Mouse (Mus musculus): Measurements from ENCODE around the gene Snapc3.

Gene Snapc3

GRCm38 (mm10) chr4:83417160-83417819 is at the start of gene Snapc3:
Gene Snapc3 (plus strand): TSS chr4:83417724.
- peak; percentile 91 for DNase-seq (ENCODE audit: low read depth)

GRCm38 (mm10) chr4:83373381-83373780 is 44.1 kb upstream of the Snapc3 start:
- no peak for DNase-seq (ENCODE audit: low read depth)

DNA sequence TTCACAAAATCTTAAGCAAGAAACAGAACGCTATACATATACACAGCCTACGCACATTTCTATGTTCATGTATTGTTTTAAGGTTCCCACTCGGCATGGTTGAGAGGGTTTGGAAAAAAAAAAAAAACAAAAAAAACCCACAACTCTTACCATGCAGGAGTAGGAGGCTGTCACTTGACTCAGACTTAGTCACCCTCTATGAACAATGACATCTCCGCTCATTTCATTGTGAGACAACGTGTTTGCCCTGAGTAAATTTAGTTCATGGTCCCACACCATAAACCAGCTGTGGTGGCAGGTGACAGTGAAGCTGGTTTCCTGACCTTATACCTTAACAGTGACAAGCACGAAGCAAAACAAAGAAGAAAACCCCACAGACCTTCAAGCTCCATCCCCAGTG is 41.9 kb upstream of the Snapc3 start:
- DNase-seq (ENCODE audit: low read depth), result no peak

DNA sequence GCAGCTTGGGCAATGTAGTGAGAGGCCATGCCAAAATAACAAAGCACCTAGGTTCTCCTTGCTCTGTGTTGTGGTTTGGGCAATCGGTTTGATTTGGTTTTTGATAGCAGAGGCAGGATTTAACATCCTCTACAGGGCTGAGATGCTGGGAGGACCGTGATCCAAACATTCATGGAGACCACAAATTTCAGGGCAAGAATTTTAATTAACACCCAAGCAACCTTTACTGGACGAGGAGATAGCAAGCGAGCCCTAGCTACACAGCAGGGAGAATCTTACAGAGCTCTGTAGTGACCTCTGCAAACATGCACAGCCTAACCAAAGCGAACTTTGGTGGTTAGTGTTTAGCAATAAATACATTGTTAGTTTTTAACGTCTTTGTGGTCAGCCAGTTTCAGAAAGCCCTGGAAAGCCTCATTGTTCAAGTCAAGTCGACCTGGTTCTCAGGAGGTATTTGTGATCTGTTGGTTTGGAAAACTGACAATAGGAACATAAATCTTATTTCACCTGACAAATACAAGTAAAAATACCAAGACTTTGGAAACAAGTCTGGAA is 41.0 kb upstream of the Snapc3 start:
- DNase-seq (ENCODE audit: low read depth), result no peak

GRCm38 (mm10) chr4:83379036-83379435 is 38.5 kb upstream of the Snapc3 start:
- no peak for DNase-seq (ENCODE audit: low read depth)

DNA sequence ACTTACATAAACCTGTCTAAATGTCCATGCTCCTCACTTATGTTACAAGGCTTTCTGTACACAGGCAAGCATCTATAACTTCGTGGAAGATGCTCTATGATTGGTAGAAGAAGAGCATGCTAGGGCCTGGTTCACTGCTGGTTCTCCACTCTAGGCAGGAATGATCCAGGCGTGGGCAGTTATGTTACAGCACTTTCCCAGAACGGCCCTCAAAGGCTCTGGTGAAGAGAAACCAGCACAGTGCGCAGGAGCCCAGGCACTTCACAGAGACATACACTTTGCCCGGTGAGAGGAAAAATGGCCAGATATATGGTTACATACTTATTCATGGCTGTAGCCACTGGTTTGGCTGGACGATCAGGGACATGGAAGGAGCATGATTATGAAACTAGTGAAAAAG is 37.8 kb upstream of the Snapc3 start:
- no peak for DNase-seq (ENCODE audit: low read depth)

GRCm38 (mm10) chr4:83380266-83380665 is 37.3 kb upstream of the Snapc3 start:
- DNase-seq (ENCODE audit: low read depth), result no peak

DNA sequence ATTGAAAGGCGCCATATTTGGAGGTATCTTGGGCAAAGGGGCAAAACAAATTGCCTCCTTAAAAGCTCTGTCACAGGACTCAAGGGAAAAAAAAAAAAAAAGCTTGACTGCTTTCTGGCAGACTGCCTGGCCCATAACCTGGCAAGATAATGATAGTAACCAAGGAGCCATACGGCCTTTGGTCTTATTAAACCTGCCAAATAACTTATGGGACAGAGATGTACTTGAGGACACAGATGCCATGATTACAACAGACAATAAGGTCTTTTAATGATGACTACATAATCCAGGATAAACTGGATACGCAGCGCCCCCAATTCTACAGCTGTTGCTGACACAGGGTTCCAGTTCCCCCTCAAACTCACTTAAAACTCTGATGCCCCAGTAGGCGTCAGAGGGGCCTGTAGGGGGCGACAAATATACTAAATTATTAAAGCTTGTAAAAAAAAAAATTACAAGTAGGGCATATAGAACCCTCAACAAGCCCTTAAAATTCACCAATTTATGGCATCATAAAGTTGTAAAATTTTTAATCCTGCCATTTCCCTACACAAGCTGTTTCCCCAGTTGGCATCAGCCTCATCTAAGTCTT is 33.5 kb upstream of the Snapc3 start:
- peak; percentile 54 for DNase-seq (ENCODE audit: low read depth)

- no peak for DNase-seq (ENCODE audit: low read depth)
Observed at GRCm38 (mm10) chr4:83385091-83385490, 32.4 kb upstream of the Snapc3 start.

GRCm38 (mm10) chr4:83390551-83390950 is 27.0 kb upstream of the Snapc3 start:
- DNase-seq (ENCODE audit: low read depth), result no peak

DNA sequence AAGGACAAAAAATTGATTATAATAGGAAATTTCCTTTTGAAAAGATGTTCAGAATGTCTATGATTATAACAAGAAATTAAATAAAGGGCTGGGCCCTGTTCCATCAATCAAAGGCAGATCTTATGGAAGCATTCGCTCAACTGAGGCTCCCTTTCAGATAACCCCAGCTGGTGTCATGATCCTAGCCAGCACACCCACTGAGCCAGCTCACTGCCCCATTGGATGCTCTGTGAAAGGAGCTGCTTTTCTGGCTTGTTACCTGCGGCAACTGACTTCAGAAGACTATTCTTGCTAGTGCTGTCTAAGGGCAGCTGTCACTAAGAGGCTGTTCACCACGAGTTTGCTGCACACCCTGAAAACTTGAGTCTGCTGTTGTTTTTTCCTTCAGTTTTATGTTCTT is 25.6 kb upstream of the Snapc3 start:
- no peak for DNase-seq (ENCODE audit: low read depth)

GRCm38 (mm10) chr4:83393733-83394132 is 23.8 kb upstream of the Snapc3 start:
- no peak for DNase-seq (ENCODE audit: low read depth)

- no peak for DNase-seq (ENCODE audit: low read depth)
Observed at GRCm38 (mm10) chr4:83396346-83396745, 21.2 kb upstream of the Snapc3 start.

DNA sequence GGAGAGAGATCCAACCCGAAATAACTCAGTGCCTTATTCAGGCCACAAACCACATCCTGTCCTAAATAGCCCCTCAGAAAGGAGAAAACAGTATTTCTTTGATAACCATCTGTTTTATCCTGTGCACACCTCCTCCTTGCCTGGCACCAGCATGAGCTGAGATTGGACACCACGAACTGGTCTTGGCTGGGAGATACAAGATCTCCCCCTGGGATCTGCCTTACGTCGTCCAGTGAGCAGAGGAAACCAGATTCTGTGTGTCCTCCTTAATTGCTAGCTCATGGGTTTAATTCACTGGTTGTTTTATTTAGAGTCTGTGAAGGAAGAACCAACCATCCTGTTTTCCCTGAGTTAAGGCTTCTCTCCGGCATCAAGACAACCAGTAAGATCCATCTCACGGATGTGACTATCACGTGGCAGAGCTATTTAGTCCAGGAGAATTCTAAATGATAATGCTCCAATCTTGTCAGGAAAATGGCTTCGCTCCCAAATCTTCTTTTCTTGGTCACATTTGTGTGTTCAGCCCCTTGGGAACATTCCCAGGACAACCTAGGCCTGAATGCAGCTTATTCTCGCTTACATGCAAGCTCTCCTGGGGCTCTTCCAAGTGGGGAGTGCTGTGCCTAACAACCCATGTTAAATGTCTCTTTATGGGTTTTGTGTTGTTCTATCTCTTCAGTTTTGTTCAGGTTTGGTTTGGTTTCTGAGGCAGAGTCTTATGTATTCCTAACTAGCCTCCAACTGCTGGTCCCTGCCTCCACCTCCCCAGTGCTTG is 20.3 kb upstream of the Snapc3 start:
- DNase-seq (ENCODE audit: low read depth), result no peak

GRCm38 (mm10) chr4:83398527-83398926 is 19.0 kb upstream of the Snapc3 start:
- DNase-seq (ENCODE audit: low read depth), result peak; percentile 19

DNA sequence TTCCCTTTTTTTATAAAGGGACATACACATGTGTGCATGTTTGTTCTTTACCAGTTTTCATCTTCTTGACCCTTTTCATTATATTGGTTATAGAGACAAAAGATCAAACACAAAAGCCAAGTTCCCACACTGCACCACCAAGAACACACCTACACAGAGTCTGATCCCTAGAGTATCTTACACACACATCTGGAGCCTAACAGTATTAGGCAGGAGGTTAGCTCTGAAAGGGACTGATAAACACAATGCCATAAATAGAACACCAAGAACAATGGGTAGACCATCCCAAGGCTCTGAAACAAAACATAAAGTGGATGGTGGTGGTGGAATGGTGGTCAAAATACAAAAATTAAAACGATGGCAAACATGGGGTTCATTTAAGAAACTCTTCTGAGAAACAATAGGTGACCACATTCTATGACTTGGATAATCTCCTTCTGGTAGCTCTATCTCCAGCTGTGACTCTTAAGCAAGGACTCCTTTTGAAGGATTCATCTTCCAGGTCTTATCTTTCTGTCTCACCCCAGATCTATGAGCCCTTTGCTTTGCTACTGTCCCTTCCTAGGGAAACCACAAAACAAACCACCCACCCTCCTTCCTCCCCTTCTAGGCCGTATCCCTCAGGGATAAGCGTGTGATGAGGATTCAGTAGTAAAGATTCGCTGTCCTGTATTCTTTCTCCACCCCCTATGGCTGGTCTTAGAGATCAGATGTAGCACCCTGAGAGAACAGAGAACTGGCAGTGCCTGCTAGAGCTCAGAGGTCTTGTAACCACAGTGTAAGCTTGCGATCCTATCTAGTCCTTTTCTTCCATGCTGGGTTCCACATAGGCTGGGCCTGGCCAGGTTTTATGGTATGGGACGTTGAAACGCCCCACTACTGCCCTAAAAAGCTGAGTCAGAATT is 16.6 kb upstream of the Snapc3 start:
- DNase-seq (ENCODE audit: low read depth), result peak; percentile 42

DNA sequence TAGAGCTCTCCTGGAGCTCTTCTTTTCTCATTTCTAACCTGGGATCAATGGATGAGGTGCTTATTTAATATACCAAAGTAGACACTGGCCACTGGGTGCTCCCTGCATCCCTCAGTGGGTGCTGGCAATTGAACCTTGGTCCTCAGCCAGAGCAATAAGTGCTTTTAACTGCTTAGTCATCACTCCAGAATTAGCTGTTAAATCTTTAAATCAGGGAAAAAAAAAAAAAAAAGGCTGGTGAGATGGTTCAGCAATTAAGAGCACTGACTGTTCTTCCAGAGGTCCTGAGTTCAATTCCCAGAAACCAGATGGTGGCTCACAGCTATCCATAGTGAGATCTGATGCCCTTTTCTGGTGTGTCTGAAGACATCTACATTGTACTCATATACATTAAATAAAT is 15.8 kb upstream of the Snapc3 start:
- DNase-seq (ENCODE audit: low read depth), result no peak

DNA sequence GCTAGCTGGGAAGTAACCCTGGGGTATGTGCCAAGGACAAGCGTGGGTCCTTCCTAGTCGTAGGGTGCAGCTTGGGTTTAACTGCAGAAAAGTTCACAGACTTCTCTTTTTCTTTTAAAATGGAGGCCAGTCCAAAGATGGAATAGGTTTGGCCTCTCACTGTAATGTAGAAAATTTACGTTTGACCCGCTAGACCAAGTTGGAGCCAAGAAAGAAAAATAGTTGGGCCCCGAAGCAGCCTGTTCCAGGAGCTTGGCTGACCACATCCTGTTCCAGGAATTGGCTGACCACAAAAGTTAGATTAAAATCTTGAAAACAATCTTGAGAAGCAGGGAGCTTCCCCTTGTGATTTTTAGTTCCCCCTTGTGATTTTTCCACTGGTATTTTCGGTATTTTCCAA is 9.8 kb upstream of the Snapc3 start:
- DNase-seq (ENCODE audit: low read depth), result no peak

GRCm38 (mm10) chr4:83409867-83410505 is 7.5 kb upstream of the Snapc3 start:
- no peak for DNase-seq (ENCODE audit: low read depth)

DNA sequence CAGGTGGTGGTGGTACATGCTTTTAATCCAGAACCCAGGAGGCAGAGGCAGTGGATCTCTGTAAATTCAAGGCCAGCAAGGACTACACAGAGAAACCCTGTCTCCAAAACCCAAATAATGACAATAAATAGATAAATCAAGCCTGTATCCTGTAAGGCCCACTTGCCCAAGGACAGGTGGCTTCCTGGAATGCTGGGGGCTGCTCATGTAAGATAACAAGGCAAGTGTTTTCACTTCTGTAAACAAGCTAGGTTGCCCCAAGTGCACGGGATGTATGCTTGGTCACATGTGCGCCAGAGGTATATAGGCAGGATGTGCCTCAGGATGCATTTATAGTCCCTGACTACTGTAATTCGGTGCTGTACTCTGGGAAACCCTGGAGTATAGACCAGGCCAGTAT is 5.5 kb upstream of the Snapc3 start:
- peak; percentile 14 for DNase-seq (ENCODE audit: low read depth)

DNA sequence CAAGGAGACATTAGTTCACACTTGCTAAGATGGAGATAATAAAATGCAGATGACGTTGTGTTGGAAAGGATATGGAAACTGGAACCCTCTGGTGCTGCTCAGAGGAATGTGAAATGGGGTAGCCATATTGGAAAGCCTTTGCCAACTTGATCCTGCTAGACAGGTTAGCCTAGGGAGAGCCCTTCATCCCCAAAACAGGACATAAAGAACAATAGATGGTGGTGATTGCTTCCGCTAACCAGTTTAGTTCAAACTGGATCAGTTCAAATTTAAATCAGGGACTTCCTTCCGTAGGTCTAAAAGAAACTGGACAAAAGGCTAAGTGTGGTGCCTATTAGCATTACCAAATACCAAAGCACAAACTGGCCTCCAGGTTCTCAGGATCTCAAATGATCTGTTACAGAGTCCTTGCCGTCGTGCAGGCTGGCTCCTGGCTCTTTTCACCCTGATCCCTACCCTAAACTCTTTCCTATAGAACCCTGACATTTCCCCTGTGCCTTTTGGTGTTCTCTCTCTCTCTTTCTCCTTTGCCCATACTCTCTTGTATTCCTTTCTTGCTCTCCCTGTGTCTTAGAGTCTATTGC is 3.2 kb upstream of the Snapc3 start:
- DNase-seq (ENCODE audit: low read depth), result no peak

Measured in c-Kit-positive CD71-positive TER-119-negative erythroid progenitor cells, embryonic 14.5 days (primary cell).